In genomic region chr4:148154982-148155381, GRCm38 (mm10) we compare ENCODE assay signal across 11 mouse cellular contexts. TPM values are rescaled to one million over a fixed set of nuclear protein-coding genes. Genes with fewer than 3 reads are reported as not detected.
DNase-seq lines count a peak whose midpoint lies in the region; ATAC-seq and TF ChIP-seq lines count a peak whose summit lies in the region.
"Had no signal": no experiment of that assay in that cellular context is flagged by ENCODE, and none has a peak within 500 bp of the region (broad histone marks: within the 10 kb centered on the region; RNA-seq: fewer than 3 reads in every experiment).

No protein-coding gene starts in this region.

- ATAC-seq in kidney, postnatal 0 days (replicated peaks; ENCODE audit: low FRiP score, low read depth), result no peak

- no peak overlapping the region for H3K4me3 ChIP-seq in kidney, postnatal 0 days (replicated peaks; ENCODE audit: low read depth, low read length)
- H3K4me3 ChIP-seq: embryonic facial prominence, embryonic 12.5 days had no signal

- H3K4me1 ChIP-seq in kidney, postnatal 0 days (replicated peaks; ENCODE audit: insufficient read depth, low read length), result peaks cover 3% of the 10 kb centered on the region; the same call in 1 of the 2 replicates

- peak; percentile 67 for TF ChIP-seq CTCF in kidney, postnatal 0 days (IDR thresholded peaks at IDR 0.05; ENCODE audit: low read depth)

- no peaks in the 10 kb centered on the region for H3K27me3 ChIP-seq in kidney, postnatal 0 days (ENCODE audit: insufficient read depth, low read length)

- H3K36me3 ChIP-seq in kidney, postnatal 0 days (ENCODE audit: insufficient read depth, low read length), result 0 out of 2 replicates have a peak, but pooled peaks cover 11% of the 10 kb centered on the region

- no peak overlapping the region for H3K9ac ChIP-seq in kidney, postnatal 0 days (ENCODE audit: low read depth, low read length)
- H3K9ac ChIP-seq: embryonic facial prominence, embryonic 12.5 days had no signal

- WGBS in kidney, postnatal 0 days, result 54% methylated on average over 3 of the region's 3 CpGs

- intact Hi-C loops in left cerebral cortex, postnatal 25 days (cut with DNase I), result no loop called here
- intact Hi-C loops in left cerebral cortex, postnatal 10 days (cut with DNase I), result loop anchor here (5.0 kb wide), 1 partner anchor 38 kb away; no protein-coding TSS in a partner anchor

- DNase-seq in embryo, embryonic 10.5 days (ENCODE audit: low spot score), result peak; percentile 61
- no peak for DNase-seq in embryo, embryonic 10 days (ENCODE audit: low spot score)
- peak; percentile 49 to 56 for DNase-seq in left cerebral cortex, postnatal 25 days (ENCODE audit: low spot score in 2 of 2)
- no peak for DNase-seq in left cerebral cortex, postnatal 10 days (ENCODE audit: extremely low spot score in 1 of 2, low spot score in 2 of 2)
- DNase-seq in ES-CJ7 (ENCODE audit: low read depth, low spot score), result peak; percentile 74
- no peak for DNase-seq in kidney, postnatal 0 days (ENCODE audit: low spot score)
- DNase-seq in ovary, adult 18-20 months (ENCODE audit: low spot score), result no peak
- DNase-seq in urinary bladder, postnatal 10 days (ENCODE audit: low spot score), result no peak

- H3K4me2 ChIP-seq in kidney, postnatal 0 days (ENCODE audit: low read length), result no peak overlapping the region
- H3K4me2 ChIP-seq: embryonic facial prominence, embryonic 12.5 days had no signal

- no peak overlapping the region for H3K27ac ChIP-seq in kidney, postnatal 0 days
- H3K27ac ChIP-seq: embryonic facial prominence, embryonic 12.5 days had no signal

- H3K9me3 ChIP-seq in kidney, postnatal 0 days (replicated peaks; ENCODE audit: low read length), result no peaks in the 10 kb centered on the region
- H3K9me3 ChIP-seq: embryonic facial prominence, embryonic 12.5 days had no signal

RNA-seq across cellular contexts. Expression of gene Fbxo6, which starts 3.0 kb away (rescaled TPM):
- 10 to 100 TPM; 26.9 to 28.0 TPM for total RNA-seq in left cerebral cortex, postnatal 25 days (2021)
- total RNA-seq in left cerebral cortex, postnatal 10 days (2021), result 10 to 100 TPM; 23.5 to 28.1 TPM
- polyA plus RNA-seq in kidney, postnatal 0 days (2015; fragmentation: Nextera tagmentation; extraction: Ambion mirVana), result 28.5 and 33.7 TPM in 2 replicates

RNA-seq across cellular contexts. Expression of gene Fbxo44, which starts 5.3 kb away (rescaled TPM):
- 100 to 1,000 TPM; 133 to 134 TPM for total RNA-seq in left cerebral cortex, postnatal 25 days (2021)
- 10 to 100 TPM; 87.6 to 89.9 TPM for total RNA-seq in left cerebral cortex, postnatal 10 days (2021)
- polyA plus RNA-seq in kidney, postnatal 0 days (2015; fragmentation: Nextera tagmentation; extraction: Ambion mirVana), result 30.2 and 30.5 TPM in 2 replicates

RNA-seq across cellular contexts. Expression of gene Fbxo2, which starts 5.4 kb away (rescaled TPM):
- 10 to 100 TPM; 86.8 to 87.2 TPM for total RNA-seq in left cerebral cortex, postnatal 25 days (2021)
- total RNA-seq in left cerebral cortex, postnatal 10 days (2021), result 10 to 100 TPM; 26.8 to 33.0 TPM
- 2.5 and 3.7 TPM in 2 replicates for polyA plus RNA-seq in kidney, postnatal 0 days (2015; fragmentation: Nextera tagmentation; extraction: Ambion mirVana)
- total RNA-seq: heart, postnatal 14 days had no signal
- polyA plus RNA-seq: liver, embryonic 16.5 days had no signal

RNA-seq across cellular contexts. Expression of gene Draxin, which starts 24.5 kb away (rescaled TPM):
- under 1 TPM; 0.28 to 0.37 TPM for total RNA-seq in left cerebral cortex, postnatal 25 days (2021)
- 1 to 10 TPM; 2.7 to 3.1 TPM for total RNA-seq in left cerebral cortex, postnatal 10 days (2021)
- 0.14 and 0.24 TPM in 2 replicates for polyA plus RNA-seq in kidney, postnatal 0 days (2015; fragmentation: Nextera tagmentation; extraction: Ambion mirVana)

RNA-seq across cellular contexts. Expression of gene Mad2l2, which starts 24.8 kb away (rescaled TPM):
- total RNA-seq in left cerebral cortex, postnatal 25 days (2021), result 10 to 100 TPM; 11.2 to 14.9 TPM
- 10 to 100 TPM; 14.6 to 15.7 TPM for total RNA-seq in left cerebral cortex, postnatal 10 days (2021)
- polyA plus RNA-seq in kidney, postnatal 0 days (2015; fragmentation: Nextera tagmentation; extraction: Ambion mirVana), result 73.1 and 77.2 TPM in 2 replicates

Comparison
In these comparisons a context has a peak if more than half of its experiments do, and no peak if none do; other contexts are left out.
1. DNase-seq: peak in embryo, embryonic 10.5 days (single experiment), left cerebral cortex, postnatal 25 days (2 of 2) and ES-CJ7 (single experiment); none in embryo, embryonic 10 days (single experiment), left cerebral cortex, postnatal 10 days (0 of 2), kidney, postnatal 0 days (single experiment), ovary, adult 18-20 months (single experiment) and urinary bladder, postnatal 10 days (single experiment).